8 mouse cellular contexts compared by ENCODE assay signal in genomic region chr2:165034131-165035057, GRCm38 (mm10). TPM values are rescaled to one million over a fixed set of nuclear protein-coding genes. Genes with fewer than 3 reads are reported as not detected.
DNase-seq lines count a peak whose midpoint lies in the region; ATAC-seq and TF ChIP-seq lines count a peak whose summit lies in the region.

Gene Ncoa5, minus strand, starts transcription at chr2:165034867.

- H3K9ac ChIP-seq in heart, embryonic 15.5 days, result peak within 1 kb of the TSS; percentile 93
- H3K9ac ChIP-seq in liver, embryonic 14.5 days (replicated peaks), result peak within 1 kb of the TSS; percentile 95
- peak within 1 kb of the TSS; percentile 99 for H3K9ac ChIP-seq in neural tube, embryonic 11.5 days (ENCODE audit: low read length)
- H3K9ac ChIP-seq in stomach, postnatal 0 days (ENCODE audit: low read length), result peak within 1 kb of the TSS; percentile 84

- peak within 1 kb of the TSS; percentile 81 for H3K4me2 ChIP-seq in heart, embryonic 15.5 days
- H3K4me2 ChIP-seq in liver, embryonic 14.5 days (ENCODE audit: low read depth), result peak within 1 kb of the TSS; percentile 70
- H3K4me2 ChIP-seq in neural tube, embryonic 11.5 days (ENCODE audit: low read depth), result peak within 1 kb of the TSS; percentile 53
- H3K4me2 ChIP-seq in stomach, postnatal 0 days (replicated peaks; ENCODE audit: low read depth), result peak within 1 kb of the TSS; percentile 74

- peak within 1 kb of the TSS; percentile 94 for H3K4me3 ChIP-seq in forebrain, embryonic 10.5 days
- peak within 1 kb of the TSS; percentile 86 for H3K4me3 ChIP-seq in heart, embryonic 15.5 days
- H3K4me3 ChIP-seq in liver, embryonic 14.5 days (ENCODE audit: insufficient read depth in 1 of 2, low read depth in 2 of 2, low read length in 2 of 2), result peak within 1 kb of the TSS; percentile 84 to 97
- H3K4me3 ChIP-seq in neural tube, embryonic 11.5 days (ENCODE audit: low read depth, low read length), result peak within 1 kb of the TSS; percentile 97
- H3K4me3 ChIP-seq in stomach, postnatal 0 days (ENCODE audit: low read depth, low read length), result peak within 1 kb of the TSS; percentile 62

- peak; percentile 82 for DNase-seq in c-Kit-negative CD71-positive TER-119-positive erythroid progenitor cells, embryonic 14.5 days (ENCODE audit: low read depth, low spot score)
- DNase-seq in forebrain, embryonic 10.5 days (ENCODE audit: extremely low spot score, low spot score), result peak; percentile 99
- peak; percentile 98 to 99 for DNase-seq in kidney, postnatal 25 days
- DNase-seq in liver, embryonic 14.5 days (ENCODE audit: low read depth in 3 of 3, low spot score in 3 of 3), result peak; percentile 85 to 90 (median 86)
- peak; percentile 99 for DNase-seq in neural tube, embryonic 11.5 days (ENCODE audit: low spot score)
- DNase-seq in stomach, postnatal 0 days (ENCODE audit: low spot score), result peak; percentile 97

- no peaks in the 10 kb centered on the region for H3K9me3 ChIP-seq in forebrain, embryonic 10.5 days
- no peaks in the 10 kb centered on the region for H3K9me3 ChIP-seq in heart, embryonic 15.5 days (replicated peaks)
- H3K9me3 ChIP-seq in liver, embryonic 14.5 days (ENCODE audit: control insufficient read depth, low read length), result no peaks in the 10 kb centered on the region
- H3K9me3 ChIP-seq in neural tube, embryonic 11.5 days (ENCODE audit: control insufficient read depth, low read length), result no peaks in the 10 kb centered on the region
- no peaks in the 10 kb centered on the region for H3K9me3 ChIP-seq in stomach, postnatal 0 days (ENCODE audit: control insufficient read depth, low read length)

- WGBS in forebrain, embryonic 10.5 days, result under 1% methylated on average over 108 of the region's 111 CpGs
- WGBS in heart, embryonic 15.5 days, result under 1% methylated on average over 110 of the region's 111 CpGs
- WGBS in liver, embryonic 14.5 days (ENCODE audit: insufficient replicate concordance), result under 1% methylated on average over 93 of the region's 111 CpGs
- WGBS in neural tube, embryonic 11.5 days, result under 1% methylated on average over 109 of the region's 111 CpGs
- WGBS in stomach, postnatal 0 days, result under 1% methylated on average over 106 of the region's 111 CpGs

- no peaks in the 10 kb centered on the region for H3K27me3 ChIP-seq in forebrain, embryonic 10.5 days (ENCODE audit: poor library complexity, severe bottlenecking)
- no peaks in the 10 kb centered on the region for H3K27me3 ChIP-seq in heart, embryonic 15.5 days
- no peaks in the 10 kb centered on the region for H3K27me3 ChIP-seq in liver, embryonic 14.5 days (ENCODE audit: control insufficient read depth, insufficient read depth, low read length)
- no peaks in the 10 kb centered on the region for H3K27me3 ChIP-seq in neural tube, embryonic 11.5 days (ENCODE audit: control insufficient read depth, insufficient read depth, low read length)
- H3K27me3 ChIP-seq in stomach, postnatal 0 days (ENCODE audit: control insufficient read depth, insufficient read depth, low read length), result no peaks in the 10 kb centered on the region

- peak within 1 kb of the TSS; percentile 100 for H3K27ac ChIP-seq in forebrain, embryonic 10.5 days
- H3K27ac ChIP-seq in heart, embryonic 15.5 days, result peak within 1 kb of the TSS; percentile 74
- no peak within 1 kb of the TSS for H3K27ac ChIP-seq in liver, embryonic 14.5 days
- peak within 1 kb of the TSS; percentile 87 for H3K27ac ChIP-seq in neural tube, embryonic 11.5 days (ENCODE audit: low read depth, low read length)
- H3K27ac ChIP-seq in stomach, postnatal 0 days (replicated peaks), result peak within 1 kb of the TSS; percentile 86

- peak; percentile 97 for ATAC-seq in CD4-positive, CD25-positive, alpha-beta regulatory T cell, adult 4 months
- ATAC-seq in heart, embryonic 15.5 days (replicated peaks; ENCODE audit: insufficient number of reproducible peaks, insufficient read depth, low FRiP score, low read depth), result peak; percentile 97
- ATAC-seq in liver, embryonic 14.5 days (ENCODE audit: insufficient read depth), result peak; percentile 95
- ATAC-seq in neural tube, embryonic 11.5 days (ENCODE audit: insufficient read depth, low FRiP score, low TSS enrichment), result peak; percentile 93
- peak; percentile 96 for ATAC-seq in stomach, postnatal 0 days (ENCODE audit: low FRiP score, low TSS enrichment)

- peaks cover 40% of the 10 kb centered on the region for H3K4me1 ChIP-seq in forebrain, embryonic 10.5 days
- peaks cover 19% of the 10 kb centered on the region for H3K4me1 ChIP-seq in heart, embryonic 15.5 days (replicated peaks)
- H3K4me1 ChIP-seq in liver, embryonic 14.5 days (replicated peaks; ENCODE audit: control insufficient read depth in 2 of 2, insufficient read depth in 2 of 2, low read length in 1 of 2), result peaks cover 6 to 8% of the 10 kb centered on the region in 2 experiments; a peak in 3 of 4 replicates
- H3K4me1 ChIP-seq in neural tube, embryonic 11.5 days (ENCODE audit: control insufficient read depth, insufficient read depth, low read length), result peaks cover 15% of the 10 kb centered on the region
- no peaks in the 10 kb centered on the region for H3K4me1 ChIP-seq in stomach, postnatal 0 days (replicated peaks; ENCODE audit: control insufficient read depth, insufficient read depth)

- H3K36me3 ChIP-seq in forebrain, embryonic 10.5 days (replicated peaks), result peaks cover 10% of the 10 kb centered on the region; the same call in 1 of the 2 replicates
- H3K36me3 ChIP-seq in heart, embryonic 15.5 days, result no peaks in the 10 kb centered on the region
- no peaks in the 10 kb centered on the region for H3K36me3 ChIP-seq in liver, embryonic 14.5 days (replicated peaks; ENCODE audit: control insufficient read depth, insufficient read depth, low read depth)
- H3K36me3 ChIP-seq in neural tube, embryonic 11.5 days (ENCODE audit: control insufficient read depth, insufficient read depth, low read length), result no peaks in the 10 kb centered on the region
- H3K36me3 ChIP-seq in stomach, postnatal 0 days (ENCODE audit: control insufficient read depth, insufficient read depth, low read length), result no peaks in the 10 kb centered on the region

- TF ChIP-seq CTCF in liver, embryonic 14.5 days (IDR thresholded peaks at IDR 0.05; ENCODE audit: low read depth), result 0 out of 2 replicates have a peak, but pooled peaks have one; percentile 22
- peak; percentile 46 for TF ChIP-seq CTCF in stomach, postnatal 0 days (IDR thresholded peaks at IDR 0.05; ENCODE audit: low read depth)

- TF ChIP-seq EP300 in liver, embryonic 14.5 days (IDR thresholded peaks at IDR 0.05; ENCODE audit: low read depth), result no peak
- TF ChIP-seq EP300 in stomach, postnatal 0 days (optimal IDR thresholded peaks at IDR 0.05), result no peak

RNA-seq across cellular contexts. Expression of gene Ncoa5, which starts in this region (rescaled TPM):
- 10 to 100 TPM; 28.6 to 49.0 TPM for polyA plus RNA-seq in CD4-positive, CD25-positive, alpha-beta regulatory T cell, adult 4 months (2017; shearing (Covaris generic))
- 101 and 103 TPM in 2 replicates for polyA plus RNA-seq in forebrain, embryonic 10.5 days (2016; fragmentation: Nextera tagmentation; extraction: Ambion mirVana)
- polyA plus RNA-seq in heart, embryonic 15.5 days (2015; fragmentation: Nextera tagmentation; extraction: Ambion mirVana), result 38.6 and 44.6 TPM in 2 replicates
- polyA plus RNA-seq in liver, embryonic 14.5 days (2012; rRNA removed), result 11.7 and 13.5 TPM in 2 replicates
- 11.6 TPM in 2 replicates for polyA plus RNA-seq in liver, embryonic 14.5 days (2014; fragmentation: Nextera tagmentation; extraction: Ambion mirVana)
- polyA plus RNA-seq in neural tube, embryonic 11.5 days (2014; fragmentation: Nextera tagmentation; extraction: Ambion mirVana), result 86.1 and 89.4 TPM in 2 replicates
- polyA plus RNA-seq in stomach, postnatal 0 days (2015; fragmentation: Nextera tagmentation; extraction: Ambion mirVana), result 17.3 and 17.9 TPM in 2 replicates
